Mouse (Mus musculus) stomach, embryonic 16.5 days (tissue): ENCODE data around the gene Tnnt3. TPM values are rescaled to one million over a fixed set of nuclear protein-coding genes. Genes with fewer than 3 reads are reported as not detected.

Experiments used
- ATAC-seq: fragments of 200-750 bp; cut with Nextera tagmentation; 2 replicates; pipeline ENCODE4 v1.8.0; 2017; ENCODE audit warnings: moderate number of reproducible peaks, moderate TSS enrichment; ENCODE audit not compliant: insufficient read depth, low FRiP score
- H3K27ac ChIP-seq: fragments of 300-500 bp; sonication (generic); 2 replicates; pipeline ENCODE4 v1.5.1; 2014; ENCODE audit warnings: low read length
- H3K27me3 ChIP-seq: fragments of 300-500 bp; sonication (generic); 2 replicates; pipeline ENCODE4 v1.6.1; 2014; ENCODE audit warnings: low read length, control low read depth, mixed read lengths; ENCODE audit not compliant: control insufficient read depth, insufficient read depth
- H3K36me3 ChIP-seq: fragments of 300-500 bp; sonication (generic); 2 replicates; pipeline ENCODE4 v1.6.1; 2014; ENCODE audit warnings: low read length; ENCODE audit not compliant: control insufficient read depth, insufficient read depth
- H3K4me1 ChIP-seq: fragments of 300-500 bp; sonication (generic); 2 replicates; pipeline ENCODE4 v1.6.1; 2014; ENCODE audit warnings: low read length, control low read depth, mixed read lengths; ENCODE audit not compliant: control insufficient read depth, insufficient read depth
- H3K4me2 ChIP-seq: fragments of 300-500 bp; sonication (generic); 2 replicates; pipeline ENCODE4 v1.6.1; 2014; ENCODE audit warnings: low read depth, low read length, mixed read lengths
- H3K4me3 ChIP-seq: fragments of 300-500 bp; sonication (generic); replicated peaks from 2 replicates; pipeline ENCODE4 v1.5.1; 2014; ENCODE audit warnings: mild to moderate bottlenecking, low read length
- H3K9ac ChIP-seq: fragments of 300-500 bp; sonication (generic); 2 replicates; pipeline ENCODE4 v1.6.1; 2014; ENCODE audit warnings: low read length
- H3K9me3 ChIP-seq: fragments of 300-500 bp; sonication (generic); replicated peaks from 2 replicates; pipeline ENCODE4 v1.6.1; 2016; ENCODE audit warnings: low read length, control low read depth; ENCODE audit not compliant: control insufficient read depth
- WGBS: fragments of 180-500 bp; shearing (Covaris S2); extraction: QIAGEN DNeasy Blood & Tissue Kit; methylation state at CpG from one replicate; pipeline ENCODE4 v1.1.7; 2014; 5-methylcytosine and 5-hydroxymethylcytosine counted together
- polyA plus RNA-seq: library from polyadenylated mRNA; unstranded; fragments of >200 nt; fragmentation: Nextera tagmentation; extraction: Ambion mirVana; gene quantifications from 2 replicates; pipeline ENCODE4 v1.2.1, GENCODE M21; 2015

Tnnt3 gene
- polyA plus RNA-seq, 1 experiment from 2014 or later, result 208 TPM

- Histone ChIP-seq H3K4me1 (peaks cover 33% of the 10 kb centered on the region), H3K27me3 (no peaks in the 10 kb centered on the region)
- 79% methylated on average over 10 of the region's 10 CpGs for WGBS
These were observed 51.5 kb downstream of the Tnnt3 start for GRCm38 (mm10) chr7:142549941-142550763.

GRCm38 (mm10) chr7:142550935-142551373 is 52.3 kb downstream of the Tnnt3 start:
- 70% methylated on average over 14 of the region's 14 CpGs for WGBS
- no peaks in the 10 kb centered on the region for H3K9me3 ChIP-seq

More at GRCm38 (mm10) chr7:142549941-142550763, 51.5 kb downstream of the Tnnt3 start:
- no peak overlapping the region for H3K4me2 ChIP-seq
- H3K27ac ChIP-seq, result no peak overlapping the region
- H3K9me3 ChIP-seq, result no peaks in the 10 kb centered on the region
- no peak overlapping the region for H3K9ac ChIP-seq
- no peak for ATAC-seq
- no peaks in the 10 kb centered on the region for H3K36me3 ChIP-seq
- no peak overlapping the region for H3K4me3 ChIP-seq

GRCm38 (mm10) chr7:142551691-142552090 is 53.1 kb downstream of the Tnnt3 start:
- no peak overlapping the region for H3K27ac ChIP-seq
- ATAC-seq, result no peak
- no peaks in the 10 kb centered on the region for H3K9me3 ChIP-seq
- no peaks in the 10 kb centered on the region for H3K36me3 ChIP-seq
- WGBS, result 95% methylated on average over 5 of the region's 5 CpGs
- H3K4me2 ChIP-seq, result no peak overlapping the region
- H3K9ac ChIP-seq, result no peak overlapping the region
- H3K4me1 ChIP-seq, result peaks cover 38% of the 10 kb centered on the region
- H3K4me3 ChIP-seq, result no peak overlapping the region
- no peaks in the 10 kb centered on the region for H3K27me3 ChIP-seq

More at GRCm38 (mm10) chr7:142550935-142551373, 52.3 kb downstream of the Tnnt3 start:
- H3K4me1 ChIP-seq, result peaks cover 38% of the 10 kb centered on the region
- ATAC-seq, result no peak
- no peak overlapping the region for H3K27ac ChIP-seq
- H3K9ac ChIP-seq, result no peak overlapping the region
- no peaks in the 10 kb centered on the region for H3K36me3 ChIP-seq
- H3K27me3 ChIP-seq, result no peaks in the 10 kb centered on the region
- no peak overlapping the region for H3K4me3 ChIP-seq
- no peak overlapping the region for H3K4me2 ChIP-seq

- Histone ChIP-seq H3K4me1 (peaks cover 47% of the 10 kb centered on the region), H3K27ac (peak overlapping the region; percentile 76), H3K27me3 (no peaks in the 10 kb centered on the region), H3K9me3 (no peaks in the 10 kb centered on the region), H3K4me2 (no peak overlapping the region), H3K4me3 (no peak overlapping the region), H3K9ac (peak overlapping the region; percentile 4), H3K36me3 (no peaks in the 10 kb centered on the region)
- 29% methylated on average over 13 of the region's 13 CpGs for WGBS
- peak; percentile 60 for ATAC-seq
These were observed 54.2 kb downstream of the Tnnt3 start for GRCm38 (mm10) chr7:142552591-142553416.

GRCm38 (mm10) chr7:142553417-142554335 is 55.0 kb downstream of the Tnnt3 start:
- Histone ChIP-seq H3K4me2 (no peak overlapping the region), H3K4me1 (peaks cover 49% of the 10 kb centered on the region), H3K9me3 (no peaks in the 10 kb centered on the region), H3K4me3 (no peak overlapping the region), H3K27me3 (no peaks in the 10 kb centered on the region), H3K27ac (peak overlapping the region; percentile 77), H3K36me3 (no peaks in the 10 kb centered on the region), H3K9ac (peak overlapping the region; percentile 47)
- WGBS, result 20% methylated on average over 11 of the region's 11 CpGs
- ATAC-seq, result no peak

- peaks cover 49% of the 10 kb centered on the region for H3K4me1 ChIP-seq
- H3K4me2 ChIP-seq, result no peak overlapping the region
- ATAC-seq, result no peak
- H3K4me3 ChIP-seq, result no peak overlapping the region
- WGBS, result 0% methylated on average over 1 of the region's 1 CpGs
- no peaks in the 10 kb centered on the region for H3K27me3 ChIP-seq
- H3K27ac ChIP-seq, result peak overlapping the region; percentile 77
- no peaks in the 10 kb centered on the region for H3K9me3 ChIP-seq
- peak overlapping the region; percentile 43; the same call in 1 of the 2 replicates for H3K9ac ChIP-seq
- H3K36me3 ChIP-seq, result no peaks in the 10 kb centered on the region
These were observed 56.0 kb downstream of the Tnnt3 start for GRCm38 (mm10) chr7:142554625-142555024.

- no peaks in the 10 kb centered on the region for H3K36me3 ChIP-seq
- H3K27ac ChIP-seq, result peak overlapping the region; percentile 77; the same call in 1 of the 2 replicates
- peaks cover 49% of the 10 kb centered on the region for H3K4me1 ChIP-seq
- no peak overlapping the region for H3K9ac ChIP-seq
- 83% methylated on average over 8 of the region's 8 CpGs for WGBS
- no peaks in the 10 kb centered on the region for H3K9me3 ChIP-seq
- no peak overlapping the region for H3K4me2 ChIP-seq
- no peak overlapping the region for H3K4me3 ChIP-seq
- H3K27me3 ChIP-seq, result no peaks in the 10 kb centered on the region
- ATAC-seq, result no peak
These were observed 56.9 kb downstream of the Tnnt3 start for GRCm38 (mm10) chr7:142555366-142556088.

GRCm38 (mm10) chr7:142556089-142556476 is 57.4 kb downstream of the Tnnt3 start:
- ATAC-seq, result no peak
- Histone ChIP-seq H3K36me3 (no peaks in the 10 kb centered on the region), H3K9ac (no peak overlapping the region), H3K4me2 (no peak overlapping the region), H3K27ac (no peak overlapping the region), H3K4me3 (no peak overlapping the region), H3K9me3 (no peaks in the 10 kb centered on the region), H3K27me3 (no peaks in the 10 kb centered on the region), H3K4me1 (peaks cover 51% of the 10 kb centered on the region)
- 88% methylated on average over 2 of the region's 2 CpGs for WGBS
